Mouse (Mus musculus): ENCODE results near the gene Bmf. TPM values are rescaled to one million over a fixed set of nuclear protein-coding genes. Genes with fewer than 3 reads are reported as not detected.

The Bmf gene
- 10 to 100 TPM; 18.6 to 23.1 TPM for total RNA-seq (2021)
- long read RNA-seq, experiment 1, partial matches to known transcripts: 1 of 6 reads
- long read RNA-seq, experiment 1, other reads (novel, unspliced or antisense): 5 of 6 reads
- long read RNA-seq, experiment 2, full-length matches to known transcripts: 2 of 2 reads
- long read RNA-seq, experiment 2, partial matches to known transcripts: 0 of 2 reads
- long read RNA-seq, experiment 2, other reads (novel, unspliced or antisense): 0 of 2 reads

GRCm38 (mm10) chr2:118549507-118550473, at the start of gene Bmf:
Gene Bmf, minus strand, starts transcription at chr2:118549687.
- peak; percentile 99 for DNase-seq

GRCm38 (mm10) chr2:118599087-118599486, 49.6 kb upstream of the Bmf start:
- no peak for DNase-seq

GRCm38 (mm10) chr2:118597673-118598568, 48.4 kb upstream of the Bmf start, which contains the start of gene Bub1b:
Gene Bub1b, plus strand, starts transcription at chr2:118598211.
- peak; percentile 93 for DNase-seq

GRCm38 (mm10) chr2:118591083-118591482, 41.6 kb upstream of the Bmf start:
- no peak for DNase-seq

DNA sequence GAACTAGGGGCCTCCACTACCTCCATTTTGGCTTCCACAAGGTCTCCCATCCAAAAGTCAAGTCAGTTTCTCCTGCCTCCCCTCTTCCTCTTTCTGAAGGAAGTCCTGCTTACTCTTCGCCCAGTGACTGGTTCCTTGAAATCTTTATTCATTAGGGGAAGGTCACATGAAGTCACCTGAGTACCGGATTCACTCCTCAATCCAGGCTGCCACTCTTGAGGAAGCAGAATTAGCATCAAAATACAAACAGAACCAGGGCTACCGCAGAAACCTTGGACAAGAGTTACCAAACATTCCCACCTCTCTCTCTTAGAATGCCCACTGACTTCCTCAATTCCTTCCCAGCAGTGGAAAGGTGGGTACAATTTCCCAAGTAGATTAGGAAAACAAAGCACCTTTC, 38.2 kb upstream of the Bmf start:
- DNase-seq: no peak

GRCm38 (mm10) chr2:118586013-118586412, 36.5 kb upstream of the Bmf start:
- DNase-seq: no peak

DNA sequence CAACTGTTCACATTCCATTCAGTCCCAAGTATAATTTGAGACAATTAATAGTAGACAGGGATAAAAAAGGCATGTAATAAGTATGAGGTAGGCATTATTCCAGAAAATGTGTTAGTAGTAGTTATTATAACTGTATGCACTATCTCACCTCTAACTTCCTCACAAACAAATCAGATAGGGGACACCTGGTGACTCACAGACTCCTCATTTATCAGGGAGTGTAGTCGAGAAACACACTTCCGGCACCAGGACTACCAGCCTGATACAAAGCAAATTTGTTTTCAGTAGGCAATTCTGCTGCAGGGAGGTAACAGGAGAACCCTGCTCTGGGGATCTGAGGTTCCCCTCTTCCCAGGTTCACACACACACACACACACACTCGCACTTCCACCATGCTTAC, 23.6 kb upstream of the Bmf start:
- DNase-seq: no peak

- no peak for DNase-seq
These were observed 22.8 kb upstream of the Bmf start for GRCm38 (mm10) chr2:118572183-118572836.

GRCm38 (mm10) chr2:118570939-118571338, 21.5 kb upstream of the Bmf start:
- DNase-seq: peak; percentile 37

- no peak for DNase-seq
These were observed 17.7 kb upstream of the Bmf start for GRCm38 (mm10) chr2:118567179-118567578.

GRCm38 (mm10) chr2:118562431-118562830, 12.9 kb upstream of the Bmf start:
- no peak for DNase-seq

DNA sequence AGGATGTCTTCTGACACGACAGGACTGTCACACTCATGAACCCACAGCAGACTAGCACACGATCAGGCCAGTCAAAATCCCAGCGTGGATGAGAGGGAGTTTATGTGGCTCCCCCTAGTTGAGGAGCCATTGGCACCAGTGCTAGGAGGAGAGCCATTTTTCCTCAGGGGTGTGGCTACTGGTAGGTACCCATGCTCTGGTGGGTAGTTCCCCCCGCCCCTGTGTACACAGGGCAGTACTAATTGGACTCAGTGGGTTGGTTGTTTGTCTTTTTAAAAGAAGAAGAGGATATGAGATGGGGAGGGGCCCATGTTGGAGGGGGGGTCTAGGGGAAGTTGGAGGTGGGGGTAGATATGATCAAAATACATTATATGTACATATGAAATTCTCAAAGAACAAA, 12.5 kb upstream of the Bmf start:
- no peak for DNase-seq

GRCm38 (mm10) chr2:118558426-118558825, 8.9 kb upstream of the Bmf start:
- no peak for DNase-seq

DNA sequence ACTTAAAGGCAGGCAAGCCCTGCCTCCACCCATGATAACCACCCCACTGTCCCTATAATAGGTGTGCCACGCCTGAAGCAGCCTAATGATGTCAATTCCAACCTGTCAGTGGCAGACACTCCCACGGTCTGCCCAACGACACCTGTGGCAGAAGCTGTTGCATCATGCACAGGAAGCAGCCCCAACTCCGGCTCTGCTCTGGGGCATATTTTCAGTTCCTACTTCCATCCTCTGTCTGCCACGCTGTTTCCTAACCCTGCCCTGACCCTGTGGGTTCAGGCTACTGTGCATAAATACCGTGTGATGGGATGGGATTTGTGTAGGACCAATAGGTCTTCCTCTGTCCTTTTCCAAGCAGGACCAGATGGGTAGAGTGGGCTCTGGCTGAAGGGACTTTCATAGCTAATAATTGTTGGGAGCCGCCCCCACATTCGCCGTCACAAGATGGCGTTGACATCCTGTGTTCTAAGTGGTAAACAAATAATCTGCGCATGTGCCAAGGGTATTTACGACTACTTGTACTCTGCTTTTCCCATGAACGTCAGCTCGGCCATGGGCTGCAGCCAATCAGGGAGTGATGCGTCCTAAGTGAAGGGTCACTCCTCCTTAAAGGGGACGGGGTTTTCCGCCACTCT, 5.0 kb upstream of the Bmf start:
- peak; percentile 37 for DNase-seq

DNA sequence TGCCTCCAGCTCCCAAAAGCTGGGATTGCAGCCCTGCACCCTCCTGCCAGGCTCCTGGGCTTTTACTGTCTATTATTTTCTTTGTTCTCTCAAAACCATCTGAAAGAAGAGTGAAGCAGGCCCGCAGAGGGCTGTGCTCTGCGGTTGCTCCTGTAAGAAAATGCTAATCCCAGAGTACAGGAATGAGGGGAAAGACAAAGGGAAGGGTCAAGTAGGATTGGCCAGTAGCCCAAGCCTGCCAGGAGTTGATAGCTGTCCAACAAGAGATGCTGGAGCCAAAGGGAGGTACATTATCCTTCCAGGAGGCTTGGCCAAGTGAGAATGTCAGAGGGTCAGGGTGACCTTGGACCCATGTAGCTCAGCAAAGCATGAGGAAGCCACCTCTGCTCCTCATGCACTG, 2.1 kb upstream of the Bmf start:
- DNase-seq: peak; percentile 43

GRCm38 (mm10) chr2:118548421-118549221, 866 bp downstream of the Bmf start:
- DNase-seq: no peak

GRCm38 (mm10) chr2:118547541-118548016, 1.9 kb downstream of the Bmf start:
- DNase-seq: peak; percentile 82

DNA sequence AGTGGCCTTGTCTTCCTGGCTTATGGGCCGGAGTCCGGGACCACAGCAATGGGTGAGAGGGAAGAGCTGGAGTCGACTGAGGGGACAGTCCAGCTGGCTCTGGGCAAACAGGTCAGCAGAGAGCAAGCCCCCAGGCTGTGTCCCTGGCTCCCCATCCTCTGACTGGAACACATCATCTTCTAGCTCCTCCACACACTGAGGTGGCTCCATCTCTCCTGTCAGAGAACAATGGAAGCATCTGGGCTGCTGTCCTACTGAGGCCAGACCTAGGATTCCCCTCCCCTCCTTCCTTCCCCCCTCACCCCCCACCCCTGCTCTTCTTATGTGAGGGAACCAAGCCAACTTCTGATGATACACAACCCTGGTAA, 2.7 kb downstream of the Bmf start:
- no peak for DNase-seq

DNA sequence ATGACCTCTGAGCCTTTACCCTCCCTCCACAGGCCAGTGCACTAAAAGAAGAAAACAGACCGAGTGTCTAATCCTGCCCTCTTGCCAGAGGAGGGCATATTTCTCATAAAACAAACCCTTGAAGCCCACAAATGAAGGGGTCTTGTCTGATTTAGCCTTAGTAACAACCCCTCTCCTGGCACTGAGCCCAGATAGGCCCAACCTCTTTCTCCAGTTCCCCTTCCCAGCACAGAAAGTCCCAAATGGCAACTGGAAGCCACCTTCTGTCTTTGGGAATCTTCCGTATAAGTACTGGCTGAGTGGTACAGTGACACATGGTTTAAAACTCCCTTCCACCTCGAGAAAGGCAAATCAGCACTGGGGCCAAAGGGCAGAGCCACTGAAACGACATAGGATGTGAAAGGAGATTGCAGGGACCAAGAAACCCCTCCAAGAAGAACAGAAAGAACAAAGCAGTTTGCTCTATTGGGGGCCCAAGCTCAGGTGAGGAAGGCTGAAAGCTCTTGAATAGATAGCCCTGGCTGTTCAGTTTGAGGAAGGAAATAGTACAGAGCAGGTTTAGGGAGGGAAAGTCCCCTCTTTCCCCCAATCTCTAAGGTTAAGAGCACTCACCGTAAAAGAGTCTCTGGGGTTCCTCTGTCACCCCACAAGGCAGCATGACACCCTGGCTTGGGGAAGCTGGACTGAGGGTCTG, 3.2 kb downstream of the Bmf start:
- DNase-seq: peak; percentile 29
